Mouse (Mus musculus): ENCODE measurements around the gene Plekhm3.

DNA sequence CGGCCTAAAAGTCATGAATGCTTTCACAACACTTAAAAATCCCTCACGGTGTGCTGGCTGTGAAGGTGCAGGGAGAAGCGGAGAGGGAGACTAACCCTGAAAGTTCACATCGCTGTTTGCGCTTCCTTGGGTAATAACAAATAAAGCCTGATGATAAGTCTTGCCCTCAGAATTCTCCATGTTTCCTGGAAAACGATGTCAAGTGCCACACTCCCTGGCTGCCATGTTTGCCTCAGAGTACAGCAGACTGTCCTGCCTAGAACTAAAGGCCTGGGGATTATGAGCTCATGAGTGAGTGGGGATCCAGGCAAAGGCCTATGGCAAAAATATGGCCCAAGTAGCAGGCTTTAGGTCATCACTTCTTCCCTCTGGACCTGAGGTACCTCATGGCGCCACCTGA is 17.7 kb downstream of the Plekhm3 start:
- TF ChIP-seq EP300 (IDR thresholded peaks at IDR 0.05; ENCODE audit: low read depth) (no peak), CTCF (IDR thresholded peaks at IDR 0.05; ENCODE audit: low read depth) (no peak)

Measured in heart, postnatal 0 days (tissue).